Mouse (Mus musculus) activated CD4-positive, CD25-positive, alpha-beta regulatory T cell, adult 4 months (primary cell): Measurements from ENCODE around the gene Plekha6. TPM values are rescaled to one million over a fixed set of nuclear protein-coding genes. Genes with fewer than 3 reads are reported as not detected.

Experiments
- ATAC-seq: one replicate; pipeline ENCODE4 v1.8.0; 2017
- polyA plus RNA-seq, 2 experiments: library from polyadenylated mRNA; unstranded; fragments of 100-300 nt; shearing (Covaris generic); gene quantifications; one replicate each; pipeline ENCODE4 v1.2.1; 2017

The Plekha6 gene
- polyA plus RNA-seq, 2 experiments from 2014 or later: 0.06 TPM; not detected in 1

DNA sequence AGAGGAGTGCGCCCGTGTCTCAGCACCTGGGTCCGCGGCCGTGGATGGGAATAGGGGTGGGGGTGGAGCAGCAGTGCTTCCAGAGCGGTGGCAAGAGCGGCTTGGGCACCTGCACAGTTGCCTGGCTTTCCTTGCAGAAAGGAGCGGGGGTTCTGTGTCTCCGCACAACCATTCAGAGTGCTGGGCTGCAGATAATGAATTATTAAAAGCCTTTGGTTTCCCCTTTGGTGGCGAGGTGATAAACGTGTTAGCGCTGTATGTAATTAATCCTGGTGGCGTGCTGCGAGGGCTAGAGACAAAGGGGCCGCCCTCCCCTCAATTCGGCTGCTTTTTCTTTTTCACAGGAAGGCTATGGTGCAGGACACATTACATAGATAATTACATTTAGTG, 18.7 kb downstream of the Plekha6 start:
- no peak for ATAC-seq

DNA sequence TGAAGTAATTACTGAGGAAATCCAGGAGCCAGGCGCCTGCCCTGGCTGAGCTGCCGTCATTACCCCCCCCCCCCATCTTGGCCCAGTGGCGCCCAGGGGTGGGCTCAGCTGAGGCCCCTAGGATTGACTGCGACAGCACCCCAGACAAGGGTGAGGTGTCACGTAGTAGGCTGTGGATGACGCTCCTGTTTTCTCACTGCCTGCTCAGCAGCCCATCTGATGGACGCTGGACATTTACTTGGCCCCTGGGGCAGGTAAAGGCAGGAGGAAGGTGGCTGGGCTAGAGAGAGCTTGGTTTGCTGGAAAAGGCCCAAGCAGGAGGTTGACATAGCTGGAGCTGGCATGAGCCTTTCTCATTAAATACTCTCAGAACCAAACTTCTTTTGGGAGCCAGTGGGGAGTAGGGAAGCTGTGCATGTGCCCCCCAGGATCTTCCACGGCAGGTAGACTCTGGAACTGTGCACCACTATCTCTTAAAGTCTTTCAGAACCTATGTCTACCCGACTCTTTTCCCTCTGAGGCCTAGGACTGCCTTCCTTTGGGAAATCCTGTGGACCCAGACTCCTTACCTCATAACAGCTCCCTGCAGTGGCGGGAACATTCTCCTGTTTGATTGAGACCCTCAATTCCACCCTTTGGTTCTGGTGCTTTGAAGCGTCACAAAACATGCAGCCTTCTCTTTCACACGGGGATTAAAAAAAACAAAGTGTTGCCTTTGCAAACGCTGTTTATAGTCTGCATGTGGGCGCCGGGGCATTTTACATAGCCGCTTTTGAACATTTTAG, 19.3 kb downstream of the Plekha6 start:
- no peak for ATAC-seq

GRCm38 (mm10) chr1:133187948-133188680, 24.1 kb downstream of the Plekha6 start:
- ATAC-seq: no peak

- ATAC-seq: no peak
Measured at GRCm38 (mm10) chr1:133188719-133189118, 24.7 kb downstream of the Plekha6 start.

GRCm38 (mm10) chr1:133189471-133189870, 25.5 kb downstream of the Plekha6 start:
- ATAC-seq: no peak

DNA sequence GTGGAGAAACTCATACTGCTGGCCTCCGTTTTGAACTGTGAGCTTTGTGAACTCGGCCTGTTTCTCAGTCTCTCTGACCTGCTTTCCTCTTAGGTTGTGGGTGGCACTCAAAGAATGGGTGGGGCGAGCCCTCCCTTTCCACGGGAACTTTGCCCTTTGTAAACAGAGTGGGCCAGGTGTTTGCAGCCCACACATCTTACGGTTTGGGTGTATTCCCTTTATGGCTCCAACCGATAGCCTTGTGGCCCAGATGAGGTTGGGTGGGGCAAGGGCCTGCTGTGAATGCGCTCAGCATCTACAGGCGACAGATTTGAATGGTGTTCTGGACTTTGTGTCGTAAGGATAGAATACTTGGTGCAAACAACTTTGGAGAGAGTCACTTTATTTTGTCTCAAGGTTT, 26.5 kb downstream of the Plekha6 start:
- ATAC-seq: no peak

GRCm38 (mm10) chr1:133196181-133196580, 32.2 kb downstream of the Plekha6 start:
- no peak for ATAC-seq

GRCm38 (mm10) chr1:133197266-133197665, 33.3 kb downstream of the Plekha6 start:
- no peak for ATAC-seq

- ATAC-seq: no peak
Measured at GRCm38 (mm10) chr1:133199706-133200105, 35.7 kb downstream of the Plekha6 start.

DNA sequence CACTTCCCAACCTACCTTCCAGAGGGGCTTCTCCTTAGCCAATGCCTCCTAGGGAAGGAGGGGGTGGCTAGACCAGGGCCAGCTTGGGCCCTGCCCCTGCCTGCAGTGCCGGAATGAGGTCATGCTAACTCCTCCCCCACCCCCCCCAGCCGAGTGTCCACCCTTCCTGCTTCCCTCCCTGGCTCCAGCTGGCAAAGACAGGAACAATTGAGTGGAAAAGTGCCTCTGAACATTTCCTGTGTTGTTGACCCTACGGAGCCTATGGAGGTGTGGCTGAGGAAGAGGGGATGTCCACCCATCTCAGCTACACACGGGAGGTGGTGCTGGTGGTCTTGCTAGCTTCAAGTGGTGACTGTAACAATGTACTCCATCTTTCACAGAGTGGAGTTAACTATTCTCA, 37.5 kb downstream of the Plekha6 start:
- ATAC-seq: no peak

GRCm38 (mm10) chr1:133203701-133204100, 39.7 kb downstream of the Plekha6 start:
- ATAC-seq: no peak

- ATAC-seq: no peak
Measured at GRCm38 (mm10) chr1:133204341-133204849, 40.4 kb downstream of the Plekha6 start.

- no peak for ATAC-seq
Measured at GRCm38 (mm10) chr1:133204985-133205384, 41.0 kb downstream of the Plekha6 start.

DNA sequence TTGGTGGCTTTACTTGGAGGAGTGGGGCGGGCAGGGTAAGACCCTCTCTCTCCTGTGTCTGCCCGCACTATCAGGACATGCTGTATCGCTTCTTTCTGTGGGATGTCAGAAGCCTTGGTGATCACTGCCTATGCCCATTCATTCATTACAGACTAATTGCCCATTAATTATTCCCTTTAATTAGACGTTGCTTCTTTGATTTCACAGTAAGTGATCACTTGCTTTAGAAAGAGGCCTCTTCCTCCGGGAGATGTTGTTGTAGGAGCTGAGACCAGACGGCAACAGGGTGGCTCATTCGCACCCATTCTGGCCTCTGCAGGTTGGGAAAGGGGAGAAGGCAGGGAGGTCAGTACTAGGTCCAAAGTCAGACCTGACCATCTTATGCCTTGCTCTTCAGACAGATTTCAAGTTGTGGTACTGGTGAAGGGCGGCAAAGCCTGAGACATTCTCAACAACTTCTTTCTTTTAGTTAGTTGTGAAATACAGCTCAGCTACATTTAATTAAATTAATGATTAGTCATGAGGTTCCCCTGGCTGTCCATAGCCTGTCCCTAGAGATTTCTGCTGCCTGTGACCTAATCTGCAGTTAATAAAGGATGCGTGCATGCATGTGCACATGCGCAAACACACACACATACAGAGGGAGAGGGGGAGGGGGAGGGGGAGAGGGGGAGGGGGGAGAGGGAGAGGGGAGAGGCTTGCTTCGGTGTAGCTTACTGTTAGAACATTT, 44.2 kb downstream of the Plekha6 start:
- no peak for ATAC-seq

GRCm38 (mm10) chr1:133209036-133209435, 45.0 kb downstream of the Plekha6 start:
- no peak for ATAC-seq

- ATAC-seq: no peak
Measured at GRCm38 (mm10) chr1:133209482-133209881, 45.5 kb downstream of the Plekha6 start.

- no peak for ATAC-seq
Measured at GRCm38 (mm10) chr1:133209901-133210516, 46.0 kb downstream of the Plekha6 start.

DNA sequence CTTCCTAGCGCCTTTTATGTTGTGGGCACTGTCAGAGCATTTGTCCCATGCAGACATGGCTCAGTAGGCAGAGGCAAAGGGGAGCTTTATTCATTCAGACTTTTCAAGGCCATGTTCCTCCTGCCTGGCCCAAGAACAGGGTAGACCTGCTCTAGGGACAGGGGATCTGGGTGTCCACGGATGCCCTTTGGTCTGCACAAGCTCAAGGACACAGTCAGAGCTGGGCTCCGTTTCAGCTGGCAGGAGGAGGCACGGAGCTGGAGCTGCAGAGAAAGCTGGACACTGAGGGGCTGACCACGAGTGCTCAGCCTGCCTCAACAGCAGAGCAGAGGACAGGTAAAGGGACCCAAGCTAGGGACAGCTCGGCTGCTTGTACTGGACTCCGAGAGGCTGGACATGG, 46.8 kb downstream of the Plekha6 start:
- ATAC-seq: no peak

DNA sequence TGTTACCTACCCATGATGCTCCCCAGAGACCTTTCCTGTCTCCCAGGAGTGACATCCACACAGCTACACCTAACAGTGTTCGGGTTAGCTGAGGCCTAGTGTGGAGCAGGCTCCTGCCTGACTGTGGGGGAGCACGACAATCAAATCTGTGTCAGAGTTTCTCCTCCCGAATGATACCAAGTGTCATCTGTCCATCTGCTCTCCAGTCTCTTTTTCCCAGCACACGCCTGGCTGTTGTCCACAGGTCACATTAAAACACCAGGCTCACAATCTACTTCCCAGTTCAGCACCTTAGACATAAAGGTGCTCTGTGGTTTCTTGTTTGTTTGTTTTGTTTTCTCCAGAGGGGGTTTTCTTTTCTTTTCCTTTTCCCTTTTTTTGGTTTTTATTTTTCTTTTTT, 48.3 kb downstream of the Plekha6 start:
- no peak for ATAC-seq

- no peak for ATAC-seq
Measured at GRCm38 (mm10) chr1:133213098-133213497, 49.1 kb downstream of the Plekha6 start.

DNA sequence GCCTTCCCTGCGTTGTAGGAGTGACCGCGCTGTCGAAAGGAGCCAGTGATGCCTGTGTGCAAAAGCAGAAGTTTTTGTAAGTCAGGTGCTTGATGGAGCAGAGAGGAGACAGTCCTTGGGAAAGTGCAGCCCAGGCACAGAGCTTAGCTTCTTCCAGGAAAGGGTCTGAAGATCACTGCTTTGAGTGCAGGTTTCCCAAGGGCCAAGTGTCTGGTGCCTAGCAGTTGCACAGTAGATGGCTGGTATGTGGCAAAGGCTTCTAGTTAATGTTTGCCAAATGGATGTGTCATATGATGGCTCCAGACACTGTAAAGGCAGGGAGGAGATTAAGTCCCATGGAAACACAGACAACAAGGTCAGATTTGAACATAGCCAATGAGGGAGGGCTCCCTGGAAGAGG, 49.9 kb downstream of the Plekha6 start:
- no peak for ATAC-seq

GRCm38 (mm10) chr1:133214672-133215359, 50.8 kb downstream of the Plekha6 start:
- no peak for ATAC-seq
